Mouse (Mus musculus) layer of hippocampus, adult 18-20 months (tissue): ENCODE results near the gene Atg9a. TPM values are rescaled to one million over a fixed set of nuclear protein-coding genes. Genes with fewer than 3 reads are reported as not detected.

ENCODE experiments used
- microRNA-seq, 2 experiments: library from miRNA; unstranded; fragments of <30 nt; microRNA quantifications; one replicate each; pipeline ENCODE4 v1.2.0; 2021
- total RNA-seq, 2 experiments: library from RNA; stranded (reverse); gene quantifications; 2 replicates each; pipeline ENCODE4 v1.2.3; 2021

The Atg9a gene
- total RNA-seq, 2 experiments from 2014 or later, result 108 to 115 TPM

Small RNA genes lying within 50 kb of the gene (microRNA-seq; reads per million reads assigned to microRNA genes)
- 0 reads per million in 2 experiments for gene Gm27943

Other genes with a start within 250 kb of the Atg9a start
- under 1 TPM; 0.20 to 0.32 TPM for gene Ihh, start 240.5 kb downstream of the Atg9a start, total RNA-seq
- gene Nhej1, start 67.0 kb downstream of the Atg9a start, total RNA-seq, result 1 to 10 TPM; 1.7 to 2.6 TPM
- gene Slc23a3, start 58.3 kb downstream of the Atg9a start, total RNA-seq, result under 1 TPM; 0.15 to 0.47 TPM
- gene Cnppd1, start 49.5 kb downstream of the Atg9a start, total RNA-seq, result 10 to 100 TPM; 29.3 to 31.7 TPM
- 100 to 1,000 TPM; 183 to 185 TPM for gene Retreg2, start 49.4 kb downstream of the Atg9a start, total RNA-seq
- gene Zfand2b, start 23.6 kb downstream of the Atg9a start, total RNA-seq, result 10 to 100 TPM; 35.1 to 38.9 TPM
- gene Abcb6, start 11.8 kb downstream of the Atg9a start, total RNA-seq, result 10 to 100 TPM; 26.8 to 30.3 TPM
- 10 to 100 TPM; 26.1 to 26.8 TPM for gene Ankzf1, start within 50 bp of the Atg9a start, total RNA-seq
- 10 to 100 TPM; 12.0 to 13.4 TPM for gene Glb1l, start 18.6 kb upstream of the Atg9a start, total RNA-seq
- gene Stk16, start 18.6 kb upstream of the Atg9a start, total RNA-seq, result 10 to 100 TPM; 77.3 to 86.6 TPM
- 100 to 1,000 TPM; 524 to 572 TPM for gene Tuba4a, start 27.7 kb upstream of the Atg9a start, total RNA-seq
- gene A630095N17Rik, start 39.9 kb upstream of the Atg9a start, total RNA-seq, result not detected
- gene Dnajb2, start 44.2 kb upstream of the Atg9a start, total RNA-seq, result 100 to 1,000 TPM in 1 of 2 experiments, 10 to 100 TPM in 1; 93.4 to 100 TPM
- gene Ptprn, start 72.3 kb upstream of the Atg9a start, total RNA-seq, result 100 to 1,000 TPM; 399 to 401 TPM
- gene Resp18, start 86.2 kb upstream of the Atg9a start, total RNA-seq, result 100 to 1,000 TPM; 104 to 114 TPM
- gene Dnpep, start 125.8 kb upstream of the Atg9a start, total RNA-seq, result 10 to 100 TPM; 49.2 to 50.0 TPM
- under 1 TPM; 0.48 to 0.69 TPM for gene Des, start 168.1 kb upstream of the Atg9a start, total RNA-seq
- gene Speg, start 183.1 kb upstream of the Atg9a start, total RNA-seq, result 100 to 1,000 TPM; 168 to 178 TPM
- 10 to 100 TPM; 66.4 to 69.1 TPM for gene Gmppa, start 243.7 kb upstream of the Atg9a start, total RNA-seq